Mouse (Mus musculus) small intestine, adult 2 months (tissue): ENCODE data around the gene Cdk5r1.

ENCODE experiments used
- CTCF ChIP-seq: fragments of 200-500 bp; IDR thresholded peaks from 2 replicates; pipeline ENCODE4 v1.5.1; 2012; ENCODE audit warnings: low read depth, mild to moderate bottlenecking, control low read depth, inconsistent platforms, low read length, moderate library complexity, mixed read lengths; ENCODE audit not compliant: insufficient replicate concordance, insufficient read length; ENCODE audit errors: extremely low read depth
- POLR2A ChIP-seq: fragments of 200-500 bp; IDR thresholded peaks from 2 replicates; pipeline ENCODE4 v1.6.1; 2012; ENCODE audit warnings: low read depth, mild to moderate bottlenecking, control low read depth, inconsistent platforms, low read length, moderate library complexity

GRCm38 (mm10) chr11:80527697-80528096, 50.9 kb downstream of the Cdk5r1 start:
- TF ChIP-seq CTCF (peak; percentile 34; the same call in 1 of the 2 replicates), POLR2A (no peak)
